Mouse (Mus musculus): ENCODE measurements around the gene Dnaja3.

Dnaja3 gene

GRCm38 (mm10) chr16:4606431-4607084 lies 33.2 kb upstream of the Dnaja3 start:
- intact Hi-C loops (cut with DNase I): loop anchor here (1.0 kb wide), 1 partner anchor 38 kb away; no protein-coding TSS in a partner anchor

DNA sequence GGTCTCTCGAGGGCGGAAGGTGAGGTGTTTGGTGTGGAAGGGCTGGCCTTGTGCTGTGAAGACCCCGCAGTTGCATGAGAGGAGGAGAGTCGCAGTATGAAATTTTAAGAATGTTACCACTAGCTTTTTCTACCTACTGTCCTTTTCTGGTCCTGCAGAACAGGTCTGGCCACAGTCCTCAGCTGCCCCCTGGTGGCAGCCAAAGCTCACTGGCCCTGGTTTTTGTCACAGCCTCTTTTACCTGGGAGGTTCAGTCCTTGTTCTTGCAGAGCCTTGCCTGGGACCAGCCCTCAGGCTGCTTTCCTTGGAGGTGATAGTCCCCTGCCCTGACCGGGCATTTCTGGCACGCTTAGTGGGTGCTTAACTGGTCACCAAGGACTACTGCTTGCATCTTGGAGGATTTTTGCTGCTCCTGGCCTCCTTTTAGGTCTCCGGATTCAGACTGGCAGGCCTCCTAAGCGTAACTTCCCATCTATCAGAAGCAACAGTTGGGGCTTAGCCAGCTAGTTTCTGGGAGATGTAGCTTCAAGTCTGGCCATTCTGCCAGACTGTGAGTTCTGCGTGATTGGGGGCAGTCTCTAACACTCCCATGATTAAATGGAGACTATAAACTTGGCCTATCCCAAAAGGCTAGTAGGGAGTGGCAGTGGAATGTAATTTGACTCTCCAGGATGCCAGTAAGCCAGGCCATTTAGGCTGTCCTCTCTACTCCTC lies 31.8 kb upstream of the Dnaja3 start:
- intact Hi-C loops (cut with DNase I): loop anchor here (1.0 kb wide), 1 partner anchor 40 kb away; no protein-coding TSS in a partner anchor

DNA sequence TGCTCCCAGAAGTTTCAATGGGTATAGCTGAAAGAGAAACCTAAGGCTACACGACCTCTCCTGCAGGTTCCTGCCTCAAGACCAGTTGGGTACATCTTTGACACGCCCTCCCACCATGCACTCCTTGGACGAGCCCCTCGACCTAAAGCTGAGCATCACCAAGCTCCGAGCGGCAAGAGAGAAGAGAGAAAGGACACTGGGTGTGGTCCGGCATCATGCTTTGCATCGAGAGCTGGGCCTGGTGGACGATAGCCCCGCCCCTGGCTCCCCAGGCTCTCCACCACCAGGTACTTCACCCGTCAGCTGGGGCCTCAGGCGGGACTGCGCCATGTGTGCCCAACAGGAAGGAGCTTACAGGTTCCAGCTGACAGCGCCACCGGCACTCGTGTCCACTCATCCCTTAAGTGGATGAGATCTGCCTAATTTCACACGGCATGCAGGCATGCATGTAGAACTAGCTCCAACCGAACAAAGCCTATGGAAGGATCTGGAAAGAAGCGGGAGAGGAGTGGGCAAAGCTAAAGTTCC lies 31.2 kb upstream of the Dnaja3 start:
- intact Hi-C loops (cut with DNase I): no loop called here

GRCm38 (mm10) chr16:4611193-4611592 lies 28.6 kb upstream of the Dnaja3 start:
- intact Hi-C loops (cut with DNase I): no loop called here

DNA sequence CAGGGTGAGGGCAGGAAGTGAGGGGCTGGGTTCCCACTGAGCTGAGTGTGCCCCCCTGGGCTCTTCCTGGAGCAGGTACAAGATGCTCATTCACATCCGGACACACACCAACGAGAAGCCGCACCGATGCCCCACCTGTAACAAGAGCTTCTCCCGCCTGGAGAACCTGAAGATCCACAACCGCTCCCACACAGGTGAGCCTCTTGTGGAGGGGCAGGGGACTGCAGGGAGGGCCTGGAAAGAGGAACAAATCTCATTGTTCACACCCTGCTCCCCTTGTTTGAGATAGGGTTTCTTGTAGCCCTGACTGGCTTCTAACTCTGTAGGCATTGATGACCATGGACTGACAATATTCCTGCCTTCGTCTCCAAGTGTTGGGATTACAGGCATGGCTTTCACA lies 28.1 kb upstream of the Dnaja3 start:
- intact Hi-C loops (cut with DNase I): no loop called here

GRCm38 (mm10) chr16:4613736-4614135 lies 26.1 kb upstream of the Dnaja3 start:
- intact Hi-C loops (cut with DNase I): no loop called here

GRCm38 (mm10) chr16:4614639-4615038 lies 25.1 kb upstream of the Dnaja3 start:
- intact Hi-C loops (cut with DNase I): no loop called here

- intact Hi-C loops (cut with DNase I): no loop called here
Measured at GRCm38 (mm10) chr16:4615297-4615696, 24.5 kb upstream of the Dnaja3 start.

DNA sequence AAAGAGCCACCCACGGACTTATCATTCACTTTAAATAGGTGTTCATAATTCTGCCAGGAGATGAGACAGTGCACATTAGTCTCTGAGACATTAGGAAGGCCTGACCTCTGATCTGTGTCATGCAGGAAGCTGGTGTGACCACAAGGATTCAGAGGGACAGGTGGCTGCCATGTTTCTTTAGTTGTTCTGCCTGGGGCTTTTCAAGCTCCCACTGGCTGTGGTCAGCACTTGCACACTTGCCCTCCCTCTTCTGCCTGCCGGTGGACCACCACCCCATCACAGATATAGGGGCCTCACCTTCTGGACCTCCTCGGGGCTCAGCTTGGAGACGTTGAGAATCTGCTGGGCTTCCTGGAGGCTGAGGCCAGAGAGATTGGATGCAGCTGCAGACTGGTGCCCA lies 23.0 kb upstream of the Dnaja3 start:
- intact Hi-C loops (cut with DNase I): no loop called here

DNA sequence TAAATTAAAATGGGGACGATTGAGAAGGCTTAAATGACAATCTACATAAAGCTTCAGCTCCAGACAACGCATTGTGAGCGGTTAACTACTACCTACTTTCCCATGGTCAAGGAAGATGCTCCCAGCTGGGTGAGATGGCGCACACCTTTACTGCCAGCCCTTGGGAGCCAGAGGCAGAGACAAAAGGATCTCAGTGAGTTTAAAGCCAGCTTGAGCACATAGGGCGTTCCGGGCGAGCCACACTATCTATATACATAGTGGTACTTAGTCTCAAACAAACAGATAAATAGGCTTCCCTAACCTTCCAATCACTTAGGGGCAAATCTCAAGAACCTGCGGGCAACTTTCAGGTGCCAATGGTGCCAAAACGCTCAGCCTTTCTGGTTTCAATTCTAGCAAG lies 15.7 kb upstream of the Dnaja3 start:
- intact Hi-C loops (cut with DNase I): no loop called here

DNA sequence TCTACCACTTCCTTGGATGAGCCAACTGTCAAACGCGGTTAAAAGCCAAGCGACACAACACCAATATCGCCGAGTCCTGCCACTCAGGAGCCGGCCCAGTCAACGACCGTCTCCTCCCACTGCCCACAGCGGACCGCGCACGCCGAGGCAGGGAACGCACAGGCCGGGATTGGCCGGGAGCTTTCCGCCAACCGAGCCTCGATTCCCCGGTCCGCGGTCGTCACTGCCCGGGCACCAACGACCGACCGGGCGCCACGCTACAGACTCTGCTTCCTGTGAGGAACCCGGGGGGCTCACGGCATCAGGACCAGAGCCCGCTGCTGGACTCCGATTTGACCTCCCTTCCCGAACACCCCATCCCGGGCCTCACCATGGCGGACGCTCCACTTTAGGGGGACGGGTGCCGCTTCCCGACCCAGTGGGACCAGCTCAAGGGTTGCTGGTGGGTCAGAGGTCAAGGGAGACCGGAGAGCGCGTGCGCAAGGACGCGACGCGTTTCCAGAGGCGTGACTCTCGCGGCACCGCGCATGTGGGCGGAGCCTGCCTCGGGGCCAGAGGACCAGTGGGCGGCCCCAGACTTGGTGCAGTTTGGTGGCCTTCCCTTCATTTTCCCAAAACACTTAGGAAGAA lies 15.2 kb upstream of the Dnaja3 start, which contains the start of gene Pam16:
Gene Pam16, minus strand, starts transcription at position 508 of the 630 bp plus-strand sequence.
- intact Hi-C loops (cut with DNase I): no loop called here

DNA sequence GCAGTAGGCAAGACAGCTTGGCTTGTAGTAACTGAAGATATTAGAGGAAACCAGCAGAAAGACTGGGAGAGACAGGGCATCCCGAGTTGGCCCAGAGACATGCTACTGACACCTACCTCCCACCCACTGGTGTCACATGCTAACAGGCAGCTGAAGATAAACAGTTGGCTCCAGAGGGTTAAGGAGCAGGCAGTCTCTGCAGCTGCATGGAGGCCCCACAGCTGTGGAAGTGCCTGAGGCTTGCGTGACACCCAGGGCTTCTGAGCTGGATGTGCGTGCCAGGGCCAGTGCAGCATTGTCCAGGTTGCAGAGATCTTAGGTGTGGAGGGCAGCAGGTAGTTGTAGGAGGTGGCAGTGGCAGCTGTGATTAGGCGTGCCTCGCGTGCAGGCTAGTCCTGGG lies 12.7 kb upstream of the Dnaja3 start:
- intact Hi-C loops (cut with DNase I): no loop called here

- intact Hi-C loops (cut with DNase I): no loop called here
Measured at GRCm38 (mm10) chr16:4628898-4629419, 10.8 kb upstream of the Dnaja3 start.

- intact Hi-C loops (cut with DNase I): loop anchor here (1.0 kb wide), 1 partner anchor 37 kb away; no protein-coding TSS in a partner anchor
Measured at GRCm38 (mm10) chr16:4629950-4630349, 9.8 kb upstream of the Dnaja3 start.

DNA sequence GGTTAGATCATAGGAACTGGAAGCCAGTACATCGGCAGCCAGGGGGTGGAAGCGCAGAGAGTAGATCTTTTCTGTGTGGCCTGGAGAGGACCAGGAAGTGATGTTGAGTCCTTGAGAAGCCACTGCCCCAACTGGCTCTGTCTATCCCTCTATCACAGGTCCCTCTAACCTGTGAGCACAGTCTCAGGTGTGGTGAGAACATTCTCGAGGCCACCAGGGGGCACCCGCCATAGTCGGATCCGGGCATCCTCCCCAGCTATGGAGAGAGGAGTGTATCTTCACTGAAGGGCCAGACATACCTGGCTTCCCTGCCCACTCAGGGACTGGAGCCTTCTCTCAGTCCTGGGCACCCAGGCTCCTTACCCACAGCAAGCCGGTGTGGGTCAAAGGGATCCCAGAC lies 7.7 kb upstream of the Dnaja3 start:
- intact Hi-C loops (cut with DNase I): no loop called here

DNA sequence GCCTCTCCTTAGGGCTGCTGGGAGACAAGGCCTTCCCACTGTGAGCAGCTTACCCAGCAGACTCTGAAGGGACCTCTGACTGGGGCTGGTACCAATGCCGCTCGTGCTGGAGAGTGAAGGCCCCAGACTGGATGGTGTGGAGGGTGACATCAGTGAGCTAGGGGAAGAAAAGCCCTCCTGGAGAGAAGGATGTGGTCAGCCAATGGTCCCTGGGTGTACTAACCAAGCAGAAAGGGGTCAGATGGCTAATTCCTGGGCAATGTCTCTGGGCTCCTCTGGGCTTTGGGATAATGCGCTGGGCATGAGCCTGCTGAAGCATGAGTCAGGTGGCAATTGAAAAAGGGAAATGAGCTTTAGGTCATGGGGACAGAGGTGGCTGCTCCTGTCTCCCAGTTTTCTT lies 6.1 kb upstream of the Dnaja3 start:
- intact Hi-C loops (cut with DNase I): no loop called here

DNA sequence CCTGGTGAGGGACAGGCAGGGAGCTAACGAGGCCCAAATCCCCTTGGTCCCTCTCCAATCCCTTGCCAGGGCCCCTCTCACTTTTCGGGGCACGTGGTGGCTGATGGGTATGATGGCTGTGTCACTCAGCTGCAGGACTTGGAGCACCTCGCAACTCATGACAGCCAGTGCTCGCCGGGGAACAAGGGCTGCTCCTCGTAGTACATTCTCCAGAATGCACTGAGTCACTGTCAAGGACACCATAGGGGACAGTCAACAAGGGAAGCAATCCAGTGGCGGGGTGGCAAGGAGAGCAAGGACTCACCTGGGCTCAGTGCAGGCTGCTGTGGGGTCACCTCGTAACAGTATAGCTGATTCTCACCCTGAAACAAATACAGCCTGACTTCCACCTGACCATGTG lies 5.1 kb upstream of the Dnaja3 start:
- intact Hi-C loops (cut with DNase I): no loop called here

DNA sequence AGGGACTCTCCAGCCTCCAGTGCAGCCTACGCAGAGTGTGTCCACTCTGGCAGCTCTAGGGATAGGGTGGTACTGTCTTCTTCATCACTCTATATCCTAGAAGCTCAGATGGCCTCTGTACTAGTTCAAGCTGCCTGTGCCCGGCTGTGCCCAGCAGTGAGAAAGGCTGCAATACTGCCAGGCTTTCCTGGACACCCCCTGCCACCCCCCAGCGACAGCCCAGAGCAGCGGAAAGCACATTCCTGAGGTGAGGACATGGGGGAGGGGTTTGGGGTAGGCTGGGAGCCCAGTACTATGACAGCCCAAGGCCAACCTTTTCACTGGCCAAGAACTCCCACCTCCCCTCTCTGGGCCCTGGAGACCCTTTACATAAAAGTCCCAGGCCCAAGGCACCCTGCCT lies 4.0 kb upstream of the Dnaja3 start:
- intact Hi-C loops (cut with DNase I): no loop called here

- intact Hi-C loops (cut with DNase I): no loop called here
Measured at GRCm38 (mm10) chr16:4638891-4639390, 848 bp upstream of the Dnaja3 start.

GRCm38 (mm10) chr16:4640267-4641005 lies 647 bp downstream of the Dnaja3 start:
- intact Hi-C loops (cut with DNase I): no loop called here

Data from adrenal gland (tissue).